Mouse (Mus musculus) neural tube, embryonic 15.5 days (tissue): ENCODE data around the gene Speer4f1. TPM values are rescaled to one million over a fixed set of nuclear protein-coding genes. Genes with fewer than 3 reads are reported as not detected.

ENCODE experiments used
- ATAC-seq: fragments of 200-750 bp; cut with Nextera tagmentation; 2 replicates; pipeline ENCODE4 v1.8.0; 2017; ENCODE audit warnings: mild to moderate bottlenecking, moderate TSS enrichment, moderate library complexity; ENCODE audit not compliant: low FRiP score
- H3K27ac ChIP-seq: fragments of 300-500 bp; sonication (generic); replicated peaks from 2 replicates; pipeline ENCODE4 v1.5.1; 2015; ENCODE audit warnings: mild to moderate bottlenecking, inconsistent platforms
- H3K27me3 ChIP-seq: fragments of 300-500 bp; sonication (generic); replicated peaks from 2 replicates; pipeline ENCODE4 v1.6.1; 2015; ENCODE audit warnings: inconsistent platforms
- H3K36me3 ChIP-seq: fragments of 300-500 bp; sonication (generic); 2 replicates; pipeline ENCODE4 v1.6.1; 2015; ENCODE audit warnings: inconsistent platforms
- H3K4me1 ChIP-seq: fragments of 300-500 bp; sonication (generic); 2 replicates; pipeline ENCODE4 v1.6.1; 2015; ENCODE audit warnings: inconsistent platforms
- H3K4me2 ChIP-seq: fragments of 300-500 bp; sonication (generic); 2 replicates; pipeline ENCODE4 v1.6.1; 2015; ENCODE audit warnings: inconsistent platforms, mild to moderate bottlenecking, moderate library complexity
- H3K4me3 ChIP-seq: fragments of 300-500 bp; sonication (generic); replicated peaks from 2 replicates; pipeline ENCODE4 v1.5.1; 2015; ENCODE audit warnings: mild to moderate bottlenecking, inconsistent platforms
- H3K9ac ChIP-seq: fragments of 300-500 bp; sonication (generic); replicated peaks from 2 replicates; pipeline ENCODE4 v1.6.1; 2015; ENCODE audit warnings: mild to moderate bottlenecking, inconsistent platforms
- H3K9me3 ChIP-seq: fragments of 300-500 bp; sonication (generic); replicated peaks from 2 replicates; pipeline ENCODE4 v1.6.1; 2016; ENCODE audit warnings: inconsistent platforms
- WGBS: fragments of 180-500 bp; shearing (Covaris S2); methylation state at CpG from one replicate; pipeline ENCODE4 v1.1.7; 2015; ENCODE audit warnings: mixed read lengths; 5-methylcytosine and 5-hydroxymethylcytosine counted together
- polyA plus RNA-seq: library from polyadenylated mRNA; unstranded; fragments of >200 nt; fragmentation: Nextera tagmentation; extraction: Ambion mirVana; gene quantifications from 2 replicates; pipeline ENCODE4 v1.2.1, GENCODE M21; 2015

The Speer4f1 gene
- polyA plus RNA-seq, 1 experiment from 2014 or later = not detected

GRCm38 (mm10) chr5:17496650-17497049, 20.8 kb downstream of the Speer4f1 start:
- Histone ChIP-seq H3K27me3 (no peaks in the 10 kb centered on the region), H3K4me2 (no peak overlapping the region), H3K9ac (no peak overlapping the region), H3K9me3 (no peaks in the 10 kb centered on the region), H3K4me1 (no peaks in the 10 kb centered on the region), H3K27ac (no peak overlapping the region), H3K36me3 (no peaks in the 10 kb centered on the region), H3K4me3 (no peak overlapping the region)
- whole genome bisulfite sequencing = 86% methylated on average over 5 of the region's 5 CpGs
- no peak for ATAC-seq

GRCm38 (mm10) chr5:17499873-17500329, 24.0 kb downstream of the Speer4f1 start:
- 15% methylated on average over 1 of the region's 1 CpGs for WGBS
- Histone ChIP-seq H3K9me3 (no peaks in the 10 kb centered on the region), H3K4me2 (no peak overlapping the region), H3K27ac (no peak overlapping the region), H3K4me1 (no peaks in the 10 kb centered on the region), H3K9ac (no peak overlapping the region), H3K4me3 (no peak overlapping the region), H3K36me3 (no peaks in the 10 kb centered on the region), H3K27me3 (no peaks in the 10 kb centered on the region)
- ATAC-seq = no peak

GRCm38 (mm10) chr5:17500866-17501265, 25.0 kb downstream of the Speer4f1 start:
- Histone ChIP-seq H3K9ac (no peak overlapping the region), H3K9me3 (no peaks in the 10 kb centered on the region), H3K27me3 (no peaks in the 10 kb centered on the region), H3K36me3 (no peaks in the 10 kb centered on the region), H3K4me2 (no peak overlapping the region), H3K27ac (no peak overlapping the region), H3K4me1 (no peaks in the 10 kb centered on the region), H3K4me3 (no peak overlapping the region)
- ATAC-seq = no peak
- 21% methylated on average over 1 of the region's 1 CpGs for WGBS

GRCm38 (mm10) chr5:17505540-17505939, 29.6 kb downstream of the Speer4f1 start:
- Histone ChIP-seq H3K27me3 (no peaks in the 10 kb centered on the region), H3K4me2 (no peak overlapping the region), H3K4me1 (no peaks in the 10 kb centered on the region), H3K36me3 (no peaks in the 10 kb centered on the region), H3K4me3 (no peak overlapping the region), H3K9ac (no peak overlapping the region), H3K27ac (no peak overlapping the region), H3K9me3 (no peaks in the 10 kb centered on the region)
- no peak for ATAC-seq

GRCm38 (mm10) chr5:17508038-17508437, 32.1 kb downstream of the Speer4f1 start:
- no peak overlapping the region for H3K9ac ChIP-seq
- no peak overlapping the region for H3K4me2 ChIP-seq
- no peaks in the 10 kb centered on the region for H3K27me3 ChIP-seq
- H3K36me3 ChIP-seq = no peaks in the 10 kb centered on the region
- H3K4me1 ChIP-seq = no peaks in the 10 kb centered on the region
- no peak overlapping the region for H3K4me3 ChIP-seq
- H3K27ac ChIP-seq = no peak overlapping the region
- WGBS = 84% methylated on average over 3 of the region's 3 CpGs
- H3K9me3 ChIP-seq = no peaks in the 10 kb centered on the region
- ATAC-seq = no peak

Other genes with a start within 250 kb of the Speer4f1 start
- gene Speer4f2, start 102.9 kb upstream of the Speer4f1 start, polyA plus RNA-seq = not detected in 2 replicates
- gene Sema3c, start 98.2 kb downstream of the Speer4f1 start, polyA plus RNA-seq = 30.5 and 33.0 TPM in 2 replicates